Comparison of ENCODE assay signal across 18 mouse cellular contexts in the genomic region with DNA sequence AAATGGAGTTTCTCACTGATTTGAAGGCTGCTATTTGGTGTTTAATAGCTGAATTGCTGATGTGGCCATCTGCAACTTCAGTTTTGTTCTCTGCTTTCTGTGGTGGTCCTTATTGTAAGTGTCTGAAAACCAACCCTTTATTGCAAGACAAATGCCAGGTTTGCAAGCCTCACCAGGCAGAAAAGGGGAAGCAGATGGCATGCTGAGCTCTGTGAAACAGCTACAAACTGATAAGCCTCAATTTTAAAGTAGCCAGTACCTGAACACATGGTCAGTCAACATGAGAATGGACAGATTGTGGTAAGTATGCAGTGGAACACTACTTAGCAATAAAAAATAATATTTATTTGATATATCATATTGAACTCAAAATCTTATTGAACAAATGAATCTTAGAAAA.
"Had no signal": no experiment of that assay in that cellular context is flagged by ENCODE, and none has a peak within 500 bp of the region (broad histone marks: within the 10 kb centered on the region; RNA-seq: fewer than 3 reads in every experiment).

No protein-coding gene starts in this region.

- H3K9me3 ChIP-seq: limb, embryonic 10.5 days; liver, embryonic 15.5 days; midbrain, embryonic 10.5 days; neural tube, embryonic 12.5 days had no signal

- H3K36me3 ChIP-seq: limb, embryonic 10.5 days; liver, embryonic 15.5 days; midbrain, embryonic 10.5 days; neural tube, embryonic 12.5 days had no signal

- DNase-seq: kidney, adult 9 months; kidney, postnatal 10 days; kidney, postnatal 4 days; lung, adult 2 months; lung, postnatal 36 days; retina, postnatal 1 day; right cerebral cortex, postnatal 4 days; spleen, adult 18-20 months; thymus, adult 18-20 months; thymus, postnatal 14 days had no signal

- H3K4me1 ChIP-seq: limb, embryonic 10.5 days; liver, embryonic 15.5 days; neural tube, embryonic 12.5 days had no signal

- H3K4me2 ChIP-seq: liver, embryonic 11.5 days; liver, embryonic 15.5 days; neural tube, embryonic 12.5 days had no signal

- ATAC-seq: lung, postnatal 0 days had no signal

- H3K27me3 ChIP-seq: liver, embryonic 15.5 days; neural tube, embryonic 12.5 days had no signal

- H3K9ac ChIP-seq: liver, embryonic 15.5 days; neural tube, embryonic 12.5 days had no signal

- H3K27ac ChIP-seq: left cerebral cortex, adult 2 months; limb, embryonic 10.5 days; liver, embryonic 15.5 days; midbrain, embryonic 10.5 days; neural tube, embryonic 12.5 days had no signal

- H3K4me3 ChIP-seq: left cerebral cortex, adult 2 months; limb, embryonic 10.5 days; liver, embryonic 15.5 days; midbrain, embryonic 10.5 days; myocyte; neural tube, embryonic 12.5 days had no signal
